Mouse (Mus musculus): ENCODE results near the gene Fam83e.

The Fam83e gene

DNA sequence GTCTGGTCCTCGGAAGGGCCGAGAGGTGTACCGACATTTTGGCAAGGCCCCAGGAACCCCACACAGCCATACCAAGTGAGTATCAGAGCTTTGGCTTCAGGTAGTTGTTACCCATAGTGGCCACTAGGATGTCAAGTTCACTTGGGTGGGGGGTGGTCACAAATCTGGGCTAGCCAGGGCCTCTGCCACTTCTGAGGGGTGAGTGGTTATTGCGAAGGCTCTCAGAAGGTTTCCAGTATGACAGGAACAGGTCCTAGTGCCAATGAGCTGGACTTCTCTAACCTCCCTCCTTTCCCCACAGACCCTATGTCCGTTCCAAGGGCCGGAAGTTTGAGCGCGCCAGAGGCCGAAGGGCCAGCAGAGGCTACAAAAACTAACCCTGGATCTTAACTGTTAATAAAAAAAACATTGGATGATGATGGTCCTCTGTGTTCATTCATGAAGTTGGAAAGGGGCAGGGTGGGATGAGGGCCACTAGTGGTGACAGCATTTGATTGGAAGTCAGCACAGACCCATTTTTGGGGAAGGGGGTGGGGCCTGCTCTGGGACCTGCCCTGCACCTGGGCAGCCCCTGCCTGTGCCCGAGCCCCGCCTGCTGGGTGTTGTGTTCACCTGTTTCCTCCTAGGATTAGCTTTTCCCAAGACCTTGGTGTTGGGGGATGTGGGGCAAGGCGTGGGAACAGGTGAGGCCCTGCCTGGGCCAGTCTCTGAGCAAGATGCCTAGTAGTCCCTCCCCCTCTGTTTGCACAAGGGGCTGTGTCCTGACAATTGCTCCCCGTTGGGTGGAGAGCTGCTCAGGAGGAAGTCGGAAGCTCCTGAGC, at the start of gene Fam83e:
TSS of gene Fam83e (plus strand) at position 800 of the 821 bp plus-strand sequence.
- DNase-seq (ENCODE audit: low spot score) = no peak

DNA sequence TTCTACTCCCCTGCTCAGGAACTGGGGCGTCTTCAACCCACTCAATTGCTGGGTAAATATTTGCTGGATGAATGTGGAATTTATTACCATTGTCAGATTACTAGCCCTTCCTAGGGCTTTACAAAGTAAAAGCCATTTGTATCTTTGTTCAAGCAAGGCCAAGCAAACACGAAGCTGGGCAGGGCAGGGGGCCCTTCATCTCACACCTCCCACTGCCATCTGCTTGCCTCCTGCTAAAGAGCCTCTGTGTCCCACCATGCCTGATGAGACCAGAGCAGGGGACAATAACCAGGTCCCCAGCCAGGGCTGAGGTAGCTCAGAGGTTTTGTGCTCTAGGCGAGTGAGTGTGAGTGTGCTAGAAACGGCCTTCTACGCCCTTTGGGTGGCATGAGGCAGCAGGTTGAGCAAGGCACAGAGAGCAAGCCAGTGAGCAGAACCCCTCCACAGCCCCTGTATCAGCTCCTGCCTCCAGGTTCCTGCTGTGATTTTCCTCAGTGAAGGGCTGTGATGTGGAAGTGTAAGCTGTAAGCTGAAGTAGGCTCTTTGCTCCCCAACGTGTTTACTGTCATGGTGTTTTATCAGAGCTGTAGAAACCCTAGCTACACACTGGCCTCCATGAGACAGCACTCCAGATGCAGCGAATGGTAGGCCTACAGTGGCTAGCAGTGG, 43.3 kb upstream of the Fam83e start:
- no peak for DNase-seq (ENCODE audit: low spot score)

DNA sequence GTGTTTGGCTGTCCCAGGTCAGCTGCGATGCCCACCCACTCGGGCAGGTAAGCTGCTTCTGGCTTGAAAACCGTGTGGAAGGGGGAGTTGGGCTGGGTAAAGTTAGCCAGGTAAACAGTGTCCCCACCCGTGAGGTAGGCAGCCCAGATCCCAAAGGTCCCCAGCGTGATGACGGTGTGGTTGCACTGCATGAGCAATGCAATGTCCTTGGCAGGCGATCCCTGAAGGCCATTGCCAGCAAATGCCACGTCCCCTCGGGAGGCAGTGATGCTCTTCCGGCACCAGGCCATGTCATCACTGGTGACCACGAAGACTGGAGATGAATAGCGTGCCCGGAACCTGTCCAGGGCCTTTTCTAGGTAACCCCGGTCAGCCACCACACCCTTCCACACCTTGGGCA, 42.5 kb upstream of the Fam83e start:
- no peak for DNase-seq (ENCODE audit: low spot score)

DNA sequence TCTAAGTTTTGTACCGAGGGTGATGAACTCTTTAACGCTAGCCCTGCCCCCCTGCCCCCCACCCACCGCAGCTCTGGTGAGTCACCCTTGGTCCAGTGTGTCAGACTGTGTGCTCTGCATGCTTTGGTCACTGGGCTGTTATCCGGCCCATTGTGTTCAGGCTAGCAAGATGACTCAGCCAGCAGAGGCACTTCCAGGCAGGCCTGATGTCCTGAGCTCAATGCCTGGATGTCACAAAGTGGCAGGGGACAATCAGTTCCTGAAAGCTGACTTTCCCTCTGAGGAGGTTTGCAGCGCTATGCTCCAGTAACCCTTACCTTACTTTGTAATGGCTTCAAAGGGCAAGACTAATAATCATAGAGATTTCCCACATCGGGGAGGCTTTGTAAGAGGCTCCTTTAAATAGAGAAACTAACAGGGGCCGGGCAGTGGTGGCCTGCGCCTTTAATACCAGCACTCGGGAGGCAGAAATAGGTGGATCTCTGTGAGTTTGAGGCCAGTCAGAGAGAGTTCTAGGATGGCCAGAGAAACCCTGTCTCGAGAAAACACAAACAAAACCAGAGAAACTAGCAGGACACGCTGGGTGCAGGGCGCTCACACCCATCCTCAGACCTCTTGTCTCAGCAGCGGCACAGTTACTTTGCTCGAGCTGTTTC, 40.9 kb upstream of the Fam83e start:
- peak; percentile 73 for DNase-seq (ENCODE audit: low spot score)

DNA sequence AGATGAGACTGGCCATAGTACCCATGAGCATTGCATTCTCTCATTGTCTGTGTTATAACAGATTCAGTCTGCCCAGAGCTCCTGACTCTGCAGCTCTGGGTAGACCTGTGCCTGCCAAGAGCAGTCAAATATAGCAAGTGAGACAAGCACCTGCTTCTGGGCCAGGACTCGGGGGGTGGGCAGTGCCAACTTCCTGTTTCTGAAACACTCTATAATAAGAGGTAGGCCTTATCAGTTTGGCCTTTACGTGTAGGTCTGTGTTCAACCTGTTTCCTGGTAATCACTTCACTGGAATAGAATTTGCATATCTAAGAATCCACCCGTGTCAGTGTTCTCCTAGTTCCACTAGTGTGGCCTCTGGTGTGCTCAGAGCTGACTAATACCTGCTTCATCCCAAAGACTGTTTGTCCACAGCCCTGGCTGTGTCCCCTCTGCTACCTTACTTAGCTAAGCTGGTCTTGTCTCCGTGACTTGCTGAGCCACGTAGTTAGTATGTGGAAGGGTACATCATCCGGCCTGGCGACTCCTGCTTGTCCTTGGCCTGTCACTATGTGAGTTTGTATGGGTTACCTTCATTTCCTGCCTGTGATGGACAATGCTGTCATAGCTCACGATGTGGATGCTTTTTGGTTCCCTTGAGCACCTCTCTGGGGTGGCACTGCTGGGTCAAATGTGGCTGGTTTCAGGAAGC, 39.8 kb upstream of the Fam83e start:
- DNase-seq (ENCODE audit: low spot score) = no peak

DNA sequence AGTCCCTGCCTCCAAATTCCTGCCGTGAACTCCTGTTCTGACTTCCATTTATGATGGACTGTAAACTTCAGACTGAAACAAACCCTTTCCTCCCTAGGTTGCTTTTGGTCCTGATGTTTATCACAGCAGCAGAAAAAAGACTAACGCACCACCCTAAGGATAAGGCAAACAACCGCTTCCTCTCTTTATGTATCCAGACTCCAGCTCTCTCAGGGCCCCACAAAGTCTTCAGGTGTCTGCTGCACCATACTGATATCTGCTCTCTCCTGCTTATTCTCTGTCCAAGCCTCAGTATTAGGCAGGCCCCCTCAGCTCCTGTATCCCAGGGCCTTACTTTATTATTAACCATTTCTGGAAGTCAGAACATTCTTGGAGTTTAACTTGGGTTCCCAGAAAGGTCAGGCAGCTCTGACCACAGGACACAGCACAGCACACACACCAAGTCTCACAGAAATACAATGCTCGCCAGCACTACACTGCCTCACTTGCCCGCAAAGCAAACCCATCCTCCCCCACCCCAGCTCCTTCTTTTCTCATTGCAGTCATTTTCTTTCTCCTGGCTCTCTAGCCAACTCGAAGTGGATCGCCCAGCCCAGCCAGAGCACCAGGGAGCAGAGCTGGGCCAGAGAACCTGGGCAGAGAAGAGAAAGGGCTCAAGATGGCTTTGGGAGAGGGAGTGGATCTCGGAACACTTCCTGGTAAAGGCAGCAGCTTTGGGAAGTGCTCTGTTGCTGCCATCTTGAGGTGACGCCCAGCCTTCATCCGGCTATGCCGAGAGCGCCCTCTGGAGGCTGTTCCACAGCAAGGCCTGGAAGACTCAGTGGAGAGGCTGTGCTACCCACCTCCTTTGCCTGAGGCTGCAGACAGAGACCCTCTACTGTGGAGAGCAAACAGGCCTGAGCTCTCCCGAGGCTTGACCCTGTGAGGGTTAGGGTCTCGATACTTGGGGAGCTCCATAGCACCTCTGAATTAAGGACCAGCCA, 38.6 kb upstream of the Fam83e start:
- DNase-seq (ENCODE audit: low spot score) = peak; percentile 87

DNA sequence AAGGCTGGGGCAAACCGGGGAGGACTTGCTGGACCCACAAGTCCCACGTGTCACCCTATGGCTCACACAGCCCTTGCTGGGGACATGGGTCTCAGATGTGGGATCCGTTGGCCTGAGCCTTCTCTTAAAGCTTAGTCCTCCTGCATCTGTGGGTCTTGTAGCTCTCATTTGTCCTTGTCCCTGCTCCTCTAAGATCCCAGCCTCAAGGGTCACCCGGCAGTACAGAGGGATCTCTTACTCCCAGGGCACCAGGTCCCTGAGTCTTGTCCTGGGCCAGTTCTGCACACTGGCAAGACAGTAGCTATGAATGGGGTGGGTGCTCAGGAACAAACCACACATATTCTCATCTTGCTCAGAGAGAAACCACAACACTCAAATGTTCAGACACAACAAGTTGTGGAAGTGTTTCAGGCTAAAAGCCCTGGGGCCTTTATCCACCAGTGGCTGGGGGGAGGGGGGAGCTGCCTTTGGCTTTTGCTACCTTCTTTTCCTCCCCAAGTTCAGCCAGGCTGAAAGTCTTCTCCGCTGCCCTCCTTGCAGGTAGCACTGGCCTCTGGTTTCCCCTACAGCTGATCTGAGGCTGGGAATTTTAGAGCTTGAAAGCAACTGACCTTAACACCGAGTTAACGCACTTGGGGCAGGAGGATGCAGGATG, 37.5 kb upstream of the Fam83e start, which contains the start of gene Ntn5:
TSS of gene Ntn5 (plus strand) at position 627 of the 655 bp plus-strand sequence.
- no peak for DNase-seq (ENCODE audit: low spot score)

DNA sequence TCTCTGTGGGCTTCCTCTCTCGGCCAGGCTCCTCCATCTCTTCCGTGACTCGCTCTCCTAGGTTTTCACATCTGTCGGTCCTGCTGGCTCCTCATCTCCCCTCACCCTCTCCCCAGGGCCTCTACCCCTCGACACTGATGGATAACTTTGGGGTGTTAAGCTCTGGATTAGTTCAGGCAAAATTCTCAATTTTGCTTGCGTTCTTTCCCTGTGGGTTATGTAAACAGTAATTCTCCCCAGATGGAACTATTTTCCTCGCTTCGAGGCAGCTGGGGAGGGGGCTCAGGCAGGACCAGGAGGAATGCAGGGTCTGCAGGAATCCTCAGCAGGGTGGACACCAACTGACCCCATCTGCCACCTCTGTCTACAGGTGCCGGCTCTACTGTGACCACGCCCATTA, 35.2 kb upstream of the Fam83e start:
- DNase-seq (ENCODE audit: low spot score) = no peak

DNA sequence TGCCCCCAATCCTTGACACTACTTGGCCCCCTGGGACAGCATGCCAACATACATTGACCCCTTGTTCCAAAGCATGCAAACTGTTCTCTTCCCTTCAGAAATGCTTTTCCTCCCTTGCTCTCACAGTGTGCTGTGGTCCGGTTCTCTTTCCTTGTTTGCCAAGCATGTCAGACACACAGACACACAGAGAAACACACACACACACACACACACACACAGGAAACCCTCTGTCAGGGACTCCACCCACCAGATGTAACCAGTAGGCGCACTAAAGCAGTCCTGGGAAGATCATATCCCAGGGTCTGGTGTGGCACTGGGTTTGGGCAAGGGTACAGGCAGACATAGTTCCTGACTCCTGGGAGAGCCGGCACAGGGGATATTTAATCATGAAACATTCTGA, 34.2 kb upstream of the Fam83e start:
- no peak for DNase-seq (ENCODE audit: low spot score)

DNA sequence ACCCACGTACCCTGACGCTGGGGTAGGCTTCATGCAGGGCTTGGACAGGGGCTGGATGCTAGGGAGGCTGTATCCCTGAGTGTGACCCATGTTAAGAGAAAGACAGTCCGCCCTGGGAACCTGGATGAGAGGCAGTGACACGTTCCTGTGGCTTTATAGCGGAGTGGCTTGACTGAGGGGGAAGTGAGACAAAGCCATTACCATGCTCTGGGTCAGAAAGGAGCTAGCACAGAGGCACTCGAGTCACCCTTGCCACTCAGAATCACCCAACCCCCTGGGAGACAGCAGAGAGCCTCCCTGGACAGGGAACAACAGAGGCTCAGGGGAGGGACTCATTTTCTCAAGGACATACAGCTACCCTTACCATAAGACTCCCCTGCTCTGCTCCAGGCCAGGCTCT, 31.9 kb upstream of the Fam83e start:
- no peak for DNase-seq (ENCODE audit: low spot score)

DNA sequence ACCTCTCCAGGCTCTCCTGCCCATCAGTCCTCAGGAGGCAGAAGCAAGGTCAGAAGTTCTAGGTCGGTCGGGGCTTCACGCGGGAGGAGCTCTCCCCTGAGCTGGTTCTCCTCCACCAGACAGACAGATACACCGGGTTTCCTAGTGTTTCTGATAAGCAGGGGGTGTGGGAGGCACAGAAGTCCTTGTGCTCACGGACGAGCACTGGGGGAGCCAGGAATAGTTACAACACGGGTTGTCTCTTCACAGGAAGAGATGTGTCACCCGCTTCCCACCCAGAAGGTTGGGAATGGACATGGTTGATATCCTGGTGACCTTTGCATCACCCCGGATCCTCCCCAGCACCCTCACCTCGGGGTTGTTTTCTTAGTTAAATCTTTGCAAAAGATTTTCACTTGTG, 31.2 kb upstream of the Fam83e start:
- no peak for DNase-seq (ENCODE audit: low spot score)

DNA sequence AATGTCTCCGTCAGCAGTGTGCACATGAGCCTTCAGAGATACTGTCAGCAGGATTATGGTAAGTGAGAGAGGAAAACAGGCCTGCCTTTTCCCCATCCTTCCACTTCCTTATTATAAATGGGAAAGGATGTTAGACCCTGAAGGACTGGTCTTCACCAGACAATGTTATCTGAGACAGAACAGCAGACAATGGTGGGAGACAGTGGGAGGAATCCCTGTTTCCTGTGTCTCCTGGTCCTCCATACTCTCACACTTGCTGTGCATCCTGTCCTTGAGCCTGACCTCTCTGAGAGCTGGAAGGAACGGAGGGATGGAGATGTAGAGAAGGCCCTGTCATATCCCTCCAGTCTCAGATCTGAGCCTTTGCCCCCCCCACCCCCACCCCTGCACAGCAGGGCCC, 28.6 kb upstream of the Fam83e start:
- DNase-seq (ENCODE audit: low spot score) = no peak

DNA sequence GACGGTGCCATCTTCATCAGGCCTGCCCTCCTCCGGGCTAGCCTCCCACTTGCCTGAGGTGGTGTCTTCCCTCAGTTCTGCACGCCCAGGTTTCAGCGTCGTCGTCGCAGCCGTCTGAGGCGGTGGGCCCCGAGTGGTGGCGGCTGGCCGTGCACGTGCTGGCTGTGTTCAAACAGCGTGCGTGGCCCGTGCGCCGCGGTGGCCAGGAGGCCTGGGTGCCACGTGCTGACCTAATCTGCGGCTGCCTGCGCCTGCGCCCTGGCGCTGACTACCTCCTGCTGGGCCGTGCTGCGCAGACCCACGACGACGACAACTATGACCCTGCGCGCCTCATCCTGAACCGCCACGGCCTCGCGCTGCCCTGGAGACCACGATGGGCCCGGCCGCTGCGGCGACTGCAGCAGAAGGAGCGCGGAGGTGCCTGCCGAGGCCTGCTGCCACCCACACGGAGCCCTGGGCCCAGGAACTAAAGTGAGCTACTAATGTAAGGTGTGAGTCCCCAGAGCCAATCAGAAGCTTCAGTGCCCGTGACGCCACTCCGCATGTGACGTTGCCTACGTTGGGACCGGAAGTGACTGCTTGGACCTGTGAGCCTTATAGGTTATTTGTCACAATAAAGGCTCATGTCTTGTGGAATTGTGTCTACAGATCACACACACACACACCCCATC, 27.0 kb upstream of the Fam83e start, which contains the start of gene Sec1:
TSS of gene Sec1 (minus strand) at position 482 of the 671 bp plus-strand sequence.
- DNase-seq (ENCODE audit: low spot score) = no peak

DNA sequence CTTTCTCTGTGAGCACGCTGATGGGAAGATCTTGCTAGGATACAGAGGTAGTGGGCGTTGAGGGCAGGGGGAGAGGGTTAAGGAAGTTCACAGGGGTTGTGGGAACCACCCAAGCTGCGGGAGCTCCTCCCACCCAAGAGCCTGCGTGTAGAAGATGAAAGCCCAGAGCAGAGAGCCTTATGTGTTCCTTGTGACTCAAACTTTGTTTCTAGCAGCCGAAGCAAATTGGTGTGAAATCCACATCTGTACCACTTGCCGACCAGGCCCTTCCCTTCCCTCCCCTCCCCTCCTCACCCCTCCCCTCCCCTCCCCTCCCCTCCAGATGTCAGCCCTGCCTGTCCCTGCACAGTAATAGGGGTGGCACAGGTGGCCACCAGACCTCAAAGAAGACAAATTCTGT, 25.9 kb upstream of the Fam83e start:
- DNase-seq (ENCODE audit: low spot score) = no peak

DNA sequence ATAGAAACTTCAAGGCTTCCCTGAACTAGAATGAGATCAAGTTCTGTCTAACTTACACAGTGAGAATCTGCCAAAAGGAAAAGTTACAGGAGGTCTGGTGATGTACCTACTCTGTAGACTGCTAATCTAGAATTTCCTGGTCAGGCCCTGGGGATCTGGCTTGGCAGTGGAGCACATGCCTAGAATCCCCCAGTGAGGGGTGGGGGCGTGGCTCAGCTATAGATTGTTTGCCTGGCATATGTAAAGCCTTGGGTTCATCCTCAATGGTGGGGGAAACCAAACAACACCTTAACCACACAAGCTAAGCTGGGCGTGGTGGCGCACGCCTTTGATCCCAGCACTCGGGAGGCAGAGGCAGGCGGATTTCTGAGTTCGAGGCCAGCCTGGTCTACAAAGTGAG, 23.1 kb upstream of the Fam83e start:
- no peak for DNase-seq (ENCODE audit: low spot score)

DNA sequence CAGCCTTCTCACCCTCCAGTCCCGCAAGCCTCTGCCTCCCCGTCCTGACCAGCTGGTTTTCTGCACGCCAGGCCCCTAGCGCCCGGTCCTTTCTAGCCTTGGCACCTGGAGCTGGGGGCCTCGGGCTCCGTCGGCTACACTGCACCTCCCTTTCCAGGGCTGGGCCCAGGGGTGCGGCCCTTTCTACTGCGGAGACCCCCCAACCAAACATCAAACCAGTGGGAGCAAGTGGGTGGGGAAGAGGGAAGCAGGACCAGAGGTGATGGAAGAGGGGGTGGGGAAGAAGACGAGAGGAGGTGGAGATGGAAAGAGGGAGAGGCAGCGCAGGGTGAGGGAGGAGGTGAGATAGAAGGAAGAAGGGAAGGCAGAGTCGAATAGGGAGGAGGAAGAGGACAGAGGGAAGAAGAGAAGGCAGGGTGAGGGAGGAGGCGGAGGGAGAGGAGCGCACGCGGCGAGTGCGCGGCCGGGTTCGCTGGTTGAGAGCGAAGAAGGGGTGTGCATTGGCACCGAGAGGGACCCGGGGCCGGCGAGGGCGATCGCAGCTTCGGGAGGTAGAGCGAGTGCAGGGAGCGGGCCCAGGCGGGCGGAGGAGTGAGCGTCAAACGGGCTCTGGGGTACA, 21.4 kb upstream of the Fam83e start, which contains the start of gene Car11:
TSS of gene Car11 (plus strand) at position 321 of the 619 bp plus-strand sequence.
- no peak for DNase-seq (ENCODE audit: low spot score)

DNA sequence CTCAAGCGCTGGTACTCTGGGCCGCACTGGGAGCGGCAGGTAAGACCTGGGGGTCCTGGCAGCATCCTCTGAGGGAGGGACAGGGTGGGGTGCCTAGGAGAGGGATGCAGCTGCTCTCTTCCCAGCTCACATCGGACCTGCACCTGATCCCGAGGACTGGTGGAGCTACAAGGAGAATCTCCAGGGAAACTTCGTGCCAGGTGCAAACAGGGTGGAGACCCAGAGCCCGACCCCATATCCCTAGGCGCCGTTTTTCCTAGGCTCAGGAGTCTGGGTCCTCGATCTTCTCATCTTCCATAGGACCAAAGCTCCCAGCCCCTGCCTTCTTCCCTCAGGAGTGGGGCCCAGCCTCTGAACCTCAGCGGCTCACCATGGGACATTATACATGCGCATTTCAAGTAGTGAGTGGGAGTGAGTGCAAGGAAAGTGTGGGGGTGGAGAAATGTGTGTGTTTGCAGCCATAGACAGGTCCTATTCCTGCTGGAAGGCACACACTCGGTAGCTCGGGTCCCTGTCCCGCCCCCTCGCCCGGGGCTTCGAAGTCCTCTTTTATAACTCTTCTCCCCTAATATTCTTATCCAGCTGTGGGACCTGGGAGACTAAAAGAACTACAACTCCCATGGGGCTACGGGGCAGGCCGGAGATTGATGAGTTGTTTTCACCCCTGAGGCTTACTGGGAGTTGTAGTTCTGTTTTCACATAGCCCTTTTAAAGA, 20.6 kb upstream of the Fam83e start:
- peak; percentile 85 for DNase-seq (ENCODE audit: low spot score)

DNA sequence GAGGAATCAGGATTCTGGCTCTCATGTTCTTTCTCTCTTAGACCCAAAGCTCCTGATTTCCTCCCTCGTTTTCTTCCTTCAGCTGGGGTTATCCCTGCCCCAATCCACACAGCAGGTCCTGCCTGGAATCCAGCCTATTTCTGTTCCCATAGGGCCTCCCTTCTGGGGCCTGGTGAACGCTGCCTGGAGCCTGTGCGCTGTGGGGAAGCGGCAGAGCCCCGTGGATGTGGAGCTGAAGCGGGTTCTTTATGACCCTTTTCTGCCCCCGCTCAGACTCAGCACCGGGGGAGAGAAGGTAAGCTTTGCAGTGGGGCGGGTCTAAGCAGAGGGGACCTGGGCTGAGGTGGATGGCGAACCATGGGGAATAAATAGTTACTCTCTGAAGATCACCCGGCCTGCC, 19.9 kb upstream of the Fam83e start:
- DNase-seq (ENCODE audit: low spot score) = no peak

DNA sequence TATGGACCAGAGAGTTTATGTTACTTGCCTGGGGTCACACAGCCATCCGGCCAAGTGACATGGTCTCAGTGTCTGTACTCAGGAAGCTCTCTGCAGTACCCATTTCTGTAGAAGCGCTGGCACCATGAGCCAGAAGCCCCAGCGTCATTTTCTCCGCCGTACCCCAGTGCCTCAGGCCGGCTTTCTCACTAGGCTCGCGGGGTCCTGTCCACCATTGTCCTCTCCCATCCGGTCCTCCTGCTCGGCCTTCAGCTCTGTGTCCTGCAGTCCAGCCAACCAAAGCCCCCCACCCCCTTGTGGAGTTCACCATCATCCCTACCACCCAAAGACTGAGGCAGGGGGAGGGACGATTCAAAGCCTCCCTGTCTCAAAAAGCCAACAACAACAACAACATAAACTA, 19.4 kb upstream of the Fam83e start:
- no peak for DNase-seq (ENCODE audit: low spot score)
